Mouse (Mus musculus): ENCODE measurements around the gene Gh.
A peak's percentile ranks its signal among the peaks of the same experiment; 100 is the strongest.

GRCm38 (mm10) chr11:106350853-106351252 is 49.2 kb upstream of the Gh start:
- no peak for TF ChIP-seq POLR2A (IDR thresholded peaks at IDR 0.05; ENCODE audit: insufficient read length, low read depth)
- TF ChIP-seq E2F4 (IDR thresholded peaks at IDR 0.05; ENCODE audit: insufficient read depth): no peak
- TF ChIP-seq MAX (IDR thresholded peaks at IDR 0.05; ENCODE audit: low read depth): no peak
- no peak for TF ChIP-seq REST (IDR thresholded peaks at IDR 0.05; ENCODE audit: insufficient read depth, insufficient read length)
- peak; percentile 75 to 92 (median 76) for TF ChIP-seq MYOG (IDR thresholded peaks at IDR 0.05; ENCODE audit: control insufficient read depth in 1 of 3, insufficient read depth in 1 of 3, insufficient read length in 2 of 3, low read depth in 2 of 3)
- peak; percentile 17 for TF ChIP-seq USF1 (IDR thresholded peaks at IDR 0.05; ENCODE audit: low read depth)
- TF ChIP-seq POLR2AphosphoS2 (IDR thresholded peaks at IDR 0.05; ENCODE audit: insufficient read length, low read depth): no peak
